Mouse (Mus musculus) liver, embryonic 12.5 days (tissue): Measurements from ENCODE around the gene Tpra1. TPM values are rescaled to one million over a fixed set of nuclear protein-coding genes. Genes with fewer than 3 reads are reported as not detected.
A peak's percentile ranks its signal among the peaks of the same experiment; 100 is the strongest.

Source experiments
- ATAC-seq: fragments of 200-750 bp; cut with Nextera tagmentation; 2 replicates; pipeline ENCODE4 v1.8.0; 2017; ENCODE audit warnings: moderate number of reproducible peaks, mild to moderate bottlenecking, moderate library complexity
- H3K27ac ChIP-seq: fragments of 300-500 bp; sonication (generic); 2 replicates; pipeline ENCODE4 v1.5.1; 2016; ENCODE audit warnings: mild to moderate bottlenecking
- H3K27me3 ChIP-seq: fragments of 300-500 bp; sonication (generic); replicated peaks from 2 replicates; pipeline ENCODE4 v1.6.1; 2016; ENCODE audit warnings: mild to moderate bottlenecking, moderate library complexity
- H3K36me3 ChIP-seq: fragments of 300-500 bp; sonication (generic); 2 replicates; pipeline ENCODE4 v1.6.1; 2016; ENCODE audit warnings: mild to moderate bottlenecking, moderate library complexity
- H3K4me1 ChIP-seq: fragments of 300-500 bp; sonication (generic); 2 replicates; pipeline ENCODE4 v1.6.1; 2016
- H3K4me2 ChIP-seq: fragments of 300-500 bp; sonication (generic); 2 replicates; pipeline ENCODE4 v1.6.1; 2016; ENCODE audit warnings: mild to moderate bottlenecking, moderate library complexity
- H3K4me3 ChIP-seq: fragments of 300-500 bp; sonication (generic); 2 replicates; pipeline ENCODE4 v1.5.1; 2016; ENCODE audit warnings: mild to moderate bottlenecking, moderate library complexity
- H3K9ac ChIP-seq: fragments of 300-500 bp; sonication (generic); 2 replicates; pipeline ENCODE4 v1.6.1; 2016; ENCODE audit warnings: mild to moderate bottlenecking, moderate library complexity
- H3K9me3 ChIP-seq: fragments of 300-500 bp; sonication (generic); replicated peaks from 2 replicates; pipeline ENCODE4 v1.6.1; 2016; ENCODE audit warnings: mild to moderate bottlenecking, moderate library complexity
- WGBS: fragments of 180-500 bp; shearing (Covaris S2); methylation state at CpG from one replicate; pipeline ENCODE4 v1.1.7; 2016; ENCODE audit not compliant: insufficient replicate concordance; 5-methylcytosine and 5-hydroxymethylcytosine counted together
- polyA plus RNA-seq: library from polyadenylated mRNA; unstranded; fragments of >200 nt; fragmentation: Nextera tagmentation; extraction: Ambion mirVana; gene quantifications from 2 replicates; pipeline ENCODE4 v1.2.1, GENCODE M21; 2016

Tpra1 gene
- polyA plus RNA-seq, 1 experiment from 2014 or later, result 53.9 TPM

GRCm38 (mm10) chr6:88895943-88896342 lies 6.1 kb upstream of the Tpra1 start:
- peaks cover 65% of the 10 kb centered on the region for H3K36me3 ChIP-seq
- peak overlapping the region; percentile 85 for H3K4me3 ChIP-seq
- H3K9ac ChIP-seq, result peak overlapping the region; percentile 96
- ATAC-seq, result no peak
- peak overlapping the region; percentile 94 for H3K4me2 ChIP-seq
- no peaks in the 10 kb centered on the region for H3K27me3 ChIP-seq
- H3K27ac ChIP-seq, result peak overlapping the region; percentile 76; the same call in 1 of the 2 replicates
- WGBS, result 75% methylated on average over 6 of the region's 6 CpGs
- H3K4me1 ChIP-seq, result peaks cover 56% of the 10 kb centered on the region
- H3K9me3 ChIP-seq, result no peaks in the 10 kb centered on the region

DNA sequence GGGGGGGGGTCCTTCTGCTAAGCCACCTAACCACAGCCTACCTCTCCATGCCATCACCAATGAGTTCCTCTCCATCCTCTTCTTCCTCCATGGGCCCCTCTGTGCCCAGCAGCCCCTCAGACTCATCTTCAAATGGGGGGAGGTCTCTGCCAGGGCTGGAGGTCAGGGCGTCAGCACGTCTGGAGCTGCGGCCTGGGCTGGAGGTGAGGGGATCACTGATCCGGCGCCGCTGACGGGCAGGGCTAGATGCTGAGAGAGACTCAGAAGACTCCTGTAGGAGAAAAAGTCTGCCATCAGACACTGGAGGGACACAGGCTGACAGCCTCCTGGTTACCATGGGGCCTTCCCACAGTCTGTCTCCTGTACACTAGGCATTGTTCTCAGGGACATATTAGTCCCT lies 4.8 kb upstream of the Tpra1 start:
- peak overlapping the region; percentile 85 for H3K4me3 ChIP-seq
- ATAC-seq, result no peak
- H3K36me3 ChIP-seq, result peaks cover 52% of the 10 kb centered on the region
- no peaks in the 10 kb centered on the region for H3K9me3 ChIP-seq
- peak overlapping the region; percentile 76 for H3K27ac ChIP-seq
- H3K4me2 ChIP-seq, result peak overlapping the region; percentile 94
- peak overlapping the region; percentile 96 for H3K9ac ChIP-seq
- 52% methylated on average over 7 of the region's 7 CpGs for WGBS
- no peaks in the 10 kb centered on the region for H3K27me3 ChIP-seq
- peaks cover 65% of the 10 kb centered on the region for H3K4me1 ChIP-seq

DNA sequence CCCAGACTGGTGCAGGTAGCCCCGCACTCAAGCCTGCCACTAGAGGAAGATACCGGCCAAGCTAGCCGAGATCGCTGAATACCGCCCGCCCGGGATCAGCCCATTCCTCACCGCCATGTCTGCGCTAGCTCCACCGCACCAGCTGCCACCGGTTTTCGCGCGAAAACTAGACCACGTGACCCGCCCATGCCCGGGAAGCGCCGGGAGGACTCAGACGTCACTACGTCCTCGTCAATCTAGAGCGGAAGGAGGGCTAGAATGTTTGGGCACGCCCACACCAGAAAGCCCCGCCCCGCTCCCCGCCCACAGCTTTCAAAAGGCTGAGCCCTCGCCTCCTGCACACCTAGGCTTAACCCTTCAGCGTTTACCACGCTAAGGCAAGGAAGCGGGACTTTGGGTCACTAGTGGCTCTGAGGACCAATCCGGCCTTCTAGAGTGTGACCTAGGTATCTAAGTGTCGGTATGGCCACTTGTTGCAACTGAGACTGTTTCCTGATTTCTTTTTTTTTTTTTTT lies 3.5 kb upstream of the Tpra1 start, which contains the start of gene Mcm2:
Mcm2 (minus strand) TSS at position 247 of the 515 bp plus-strand sequence.
- Histone ChIP-seq H3K4me3 (peak within 1 kb of the TSS; percentile 85), H3K36me3 (peaks cover 39% of the 10 kb centered on the region), H3K27me3 (no peaks in the 10 kb centered on the region), H3K4me1 (peaks cover 73% of the 10 kb centered on the region), H3K4me2 (peak within 1 kb of the TSS; percentile 94), H3K9me3 (no peaks in the 10 kb centered on the region), H3K27ac (peak within 1 kb of the TSS; percentile 86), H3K9ac (peak within 1 kb of the TSS; percentile 96)
- under 1% methylated on average over 33 of the region's 33 CpGs for WGBS
- peak; percentile 81 for ATAC-seq

- H3K27me3 ChIP-seq, result no peaks in the 10 kb centered on the region
- H3K9me3 ChIP-seq, result no peaks in the 10 kb centered on the region
- ATAC-seq, result no peak
- H3K9ac ChIP-seq, result peak overlapping the region; percentile 96; the same call in 1 of the 2 replicates
- H3K27ac ChIP-seq, result peak overlapping the region; percentile 57
- H3K4me2 ChIP-seq, result peak overlapping the region; percentile 94
- peaks cover 34% of the 10 kb centered on the region for H3K36me3 ChIP-seq
- 53% methylated on average over 4 of the region's 4 CpGs for WGBS
- H3K4me1 ChIP-seq, result peaks cover 78% of the 10 kb centered on the region
- H3K4me3 ChIP-seq, result peak overlapping the region; percentile 85
Measured at GRCm38 (mm10) chr6:88899086-88899485, 3.0 kb upstream of the Tpra1 start.

- peaks cover 32% of the 10 kb centered on the region for H3K36me3 ChIP-seq
- peak overlapping the region; percentile 57 for H3K27ac ChIP-seq
- WGBS, result 81% methylated on average over 2 of the region's 2 CpGs
- no peak overlapping the region for H3K4me3 ChIP-seq
- peaks cover 78% of the 10 kb centered on the region for H3K4me1 ChIP-seq
- no peak overlapping the region for H3K4me2 ChIP-seq
- no peaks in the 10 kb centered on the region for H3K9me3 ChIP-seq
- no peak for ATAC-seq
- H3K27me3 ChIP-seq, result no peaks in the 10 kb centered on the region
- no peak overlapping the region for H3K9ac ChIP-seq
Measured at GRCm38 (mm10) chr6:88899628-88900027, 2.4 kb upstream of the Tpra1 start.

- H3K9me3 ChIP-seq, result no peaks in the 10 kb centered on the region
- no peaks in the 10 kb centered on the region for H3K27me3 ChIP-seq
- peak overlapping the region; percentile 94 for H3K27ac ChIP-seq
- ATAC-seq, result no peak; the same call in 1 of the 2 replicates
- H3K4me1 ChIP-seq, result peaks cover 79% of the 10 kb centered on the region
- H3K9ac ChIP-seq, result peak overlapping the region; percentile 93
- peak overlapping the region; percentile 87 for H3K4me3 ChIP-seq
- peaks cover 32% of the 10 kb centered on the region for H3K36me3 ChIP-seq
- 6% methylated on average over 5 of the region's 5 CpGs for WGBS
- peak overlapping the region; percentile 88 for H3K4me2 ChIP-seq
Measured at GRCm38 (mm10) chr6:88901471-88901870, 580 bp upstream of the Tpra1 start.

DNA sequence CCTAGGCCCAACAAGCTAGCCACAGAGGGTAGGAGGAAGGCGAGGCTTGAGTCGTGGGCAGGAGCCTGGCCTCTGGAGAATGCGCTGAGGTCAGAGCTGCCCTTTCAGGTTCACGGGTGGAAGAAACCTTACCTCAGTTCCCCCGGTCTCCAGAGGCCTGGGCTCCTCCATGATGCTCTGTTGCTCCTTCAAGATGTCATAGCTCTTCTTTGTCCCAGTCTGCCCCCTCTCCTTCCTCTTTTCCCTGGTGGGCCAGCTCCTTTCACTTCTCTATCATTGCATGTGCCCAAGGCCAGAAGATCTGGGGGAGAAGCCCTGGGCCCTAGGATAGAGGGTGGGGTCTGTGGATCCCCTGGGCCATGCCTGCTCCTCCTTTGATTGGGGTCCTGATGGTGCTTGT lies 1.7 kb downstream of the Tpra1 start:
- Histone ChIP-seq H3K9me3 (no peaks in the 10 kb centered on the region), H3K36me3 (peaks cover 41% of the 10 kb centered on the region), H3K27me3 (no peaks in the 10 kb centered on the region), H3K27ac (peak overlapping the region; percentile 94), H3K4me1 (peaks cover 89% of the 10 kb centered on the region), H3K4me2 (peak overlapping the region; percentile 88), H3K9ac (peak overlapping the region; percentile 93), H3K4me3 (peak overlapping the region; percentile 87)
- WGBS, result 65% methylated on average over 5 of the region's 5 CpGs
- ATAC-seq, result no peak

- no peaks in the 10 kb centered on the region for H3K9me3 ChIP-seq
- peak overlapping the region; percentile 87 for H3K4me3 ChIP-seq
- H3K4me1 ChIP-seq, result peaks cover 84% of the 10 kb centered on the region
- 76% methylated on average over 4 of the region's 4 CpGs for WGBS
- no peaks in the 10 kb centered on the region for H3K27me3 ChIP-seq
- H3K36me3 ChIP-seq, result peaks cover 49% of the 10 kb centered on the region
- H3K27ac ChIP-seq, result peak overlapping the region; percentile 94
- H3K4me2 ChIP-seq, result peak overlapping the region; percentile 88
- no peak for ATAC-seq
- peak overlapping the region; percentile 93 for H3K9ac ChIP-seq
Measured at GRCm38 (mm10) chr6:88904456-88904974, 2.5 kb downstream of the Tpra1 start.

GRCm38 (mm10) chr6:88905042-88905441 lies 3.0 kb downstream of the Tpra1 start:
- Histone ChIP-seq H3K9ac (0 out of 2 replicates have a peak overlapping the region, but pooled peaks have one; percentile 93), H3K27me3 (no peaks in the 10 kb centered on the region), H3K36me3 (peaks cover 54% of the 10 kb centered on the region), H3K4me1 (peaks cover 80% of the 10 kb centered on the region), H3K9me3 (no peaks in the 10 kb centered on the region), H3K4me3 (no peak overlapping the region), H3K4me2 (peak overlapping the region; percentile 88), H3K27ac (peak overlapping the region; percentile 94)
- WGBS, result 84% methylated on average over 7 of the region's 7 CpGs
- no peak for ATAC-seq

GRCm38 (mm10) chr6:88906369-88907108 lies 4.5 kb downstream of the Tpra1 start:
- peak; percentile 22 for ATAC-seq

DNA sequence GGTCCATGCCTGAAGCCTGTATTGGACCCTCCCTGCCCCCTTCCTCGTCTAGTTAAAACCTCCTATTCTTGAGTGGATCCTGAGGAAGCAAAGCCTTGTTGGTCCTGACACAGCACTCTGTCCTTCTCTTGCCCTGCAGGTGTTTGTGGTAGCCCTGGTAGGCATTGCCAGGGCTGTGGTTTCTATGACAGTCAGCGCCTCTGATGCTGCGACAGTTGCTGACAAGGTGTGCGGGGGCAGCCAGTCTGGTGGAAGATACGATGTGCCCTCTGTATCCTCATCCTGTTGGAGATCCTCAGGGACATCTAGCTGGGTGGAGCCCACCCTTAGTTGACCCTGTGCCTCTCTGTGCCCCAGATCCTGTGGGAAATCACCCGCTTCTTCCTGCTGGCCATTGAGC lies 7.1 kb downstream of the Tpra1 start:
- Histone ChIP-seq H3K9me3 (no peaks in the 10 kb centered on the region), H3K27ac (peak overlapping the region; percentile 53; the same call in 1 of the 2 replicates), H3K4me3 (no peak overlapping the region), H3K27me3 (no peaks in the 10 kb centered on the region), H3K36me3 (peaks cover 88% of the 10 kb centered on the region), H3K4me1 (peaks cover 67% of the 10 kb centered on the region), H3K9ac (no peak overlapping the region), H3K4me2 (no peak overlapping the region)
- 88% methylated on average over 6 of the region's 6 CpGs for WGBS
- no peak for ATAC-seq

More at GRCm38 (mm10) chr6:88906369-88907108, 4.5 kb downstream of the Tpra1 start:
- peaks cover 69% of the 10 kb centered on the region for H3K36me3 ChIP-seq
- peaks cover 65% of the 10 kb centered on the region for H3K4me1 ChIP-seq
- peak overlapping the region; percentile 38 for H3K4me2 ChIP-seq
- peak overlapping the region; percentile 55; the same call in 1 of the 2 replicates for H3K9ac ChIP-seq
- no peak overlapping the region for H3K4me3 ChIP-seq
- WGBS, result 21% methylated on average over 16 of the region's 16 CpGs
- H3K27ac ChIP-seq, result peak overlapping the region; percentile 94
- no peaks in the 10 kb centered on the region for H3K9me3 ChIP-seq
- no peaks in the 10 kb centered on the region for H3K27me3 ChIP-seq

DNA sequence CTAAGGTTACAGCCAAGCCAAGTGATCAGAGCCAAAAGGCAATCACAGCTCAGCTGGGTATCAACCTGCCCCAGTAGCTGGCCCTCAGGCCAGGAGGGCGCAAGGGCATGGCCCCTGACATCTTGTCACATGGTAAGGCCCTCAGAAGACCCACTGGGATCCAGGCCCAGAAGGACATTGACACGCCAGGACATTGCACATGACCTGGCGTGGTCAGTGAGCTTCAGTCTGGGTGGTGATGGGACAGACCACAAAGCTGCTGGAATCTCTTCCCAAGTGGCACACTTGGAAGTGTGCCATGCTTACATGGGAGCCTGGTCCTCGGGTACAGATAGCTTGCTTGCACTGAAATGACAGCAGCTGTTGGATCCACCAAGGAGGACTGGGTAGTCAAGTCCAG lies 11.0 kb downstream of the Tpra1 start:
- no peak for ATAC-seq
- Histone ChIP-seq H3K4me1 (peaks cover 62% of the 10 kb centered on the region), H3K4me3 (no peak overlapping the region), H3K27me3 (peaks cover 6% of the 10 kb centered on the region; the same call in 1 of the 2 replicates), H3K4me2 (no peak overlapping the region), H3K9me3 (no peaks in the 10 kb centered on the region), H3K27ac (peak overlapping the region; percentile 98), H3K9ac (no peak overlapping the region), H3K36me3 (peaks cover 54% of the 10 kb centered on the region)
- WGBS, result 83% methylated on average over 4 of the region's 4 CpGs
